Mouse (Mus musculus) CH12.LX (cell line): ENCODE data around the gene Tmem121. TPM values are rescaled to one million over a fixed set of nuclear protein-coding genes. Genes with fewer than 3 reads are reported as not detected.

Experiments used
- DNase-seq: peaks from one replicate; pipeline ENCODE4 v3.0.0-alpha.2; 2013; ENCODE audit errors: extremely low read depth
- H3K27ac ChIP-seq: 2 replicates; pipeline ENCODE4 v1.5.1; 2012; ENCODE audit warnings: low read depth, mild to moderate bottlenecking, control low read depth, moderate library complexity; ENCODE audit not compliant: insufficient read depth
- H3K27me3 ChIP-seq: replicated peaks from 2 replicates; pipeline ENCODE3; 2012; ENCODE audit warnings: inconsistent platforms
- H3K36me3 ChIP-seq, 2 experiments: replicated peaks in 1 of 2; 2 replicates each; pipeline versions ENCODE3 to v1.6.1; 2012; ENCODE audit warnings: inconsistent platforms in 1 of 2, low read length in 1 of 2, mild to moderate bottlenecking in 1 of 2, mixed read lengths in 1 of 2, moderate library complexity in 1 of 2; ENCODE audit not compliant: control insufficient read depth in 1 of 2, insufficient read depth in 1 of 2
- H3K4me1 ChIP-seq, 2 experiments: 2 replicates each; pipeline ENCODE4 v1.6.1; 2012; ENCODE audit warnings: inconsistent platforms in 1 of 2, moderate library complexity in 1 of 2; ENCODE audit not compliant: insufficient read depth in 2 of 2, control insufficient read depth in 1 of 2
- H3K4me2 ChIP-seq: 2 replicates; pipeline ENCODE4 v1.6.1; 2012; ENCODE audit warnings: low read depth, mild to moderate bottlenecking, control low read depth; ENCODE audit not compliant: poor library complexity, insufficient read depth, severe bottlenecking
- H3K4me3 ChIP-seq, 3 experiments: fragments of 150-350 bp in 1 of 3; sonication (generic) in 1 of 3; replicated peaks in 1 of 3; 2 replicates each; pipeline versions ENCODE3 to v1.5.1; 2011 to 2012; ENCODE audit warnings: low read depth in 2 of 3, low read length in 2 of 3, mild to moderate bottlenecking in 2 of 3, moderate library complexity in 2 of 3, control low read depth in 1 of 3, improper control_type of control experiment in 1 of 3, inconsistent platforms in 1 of 3, mixed read lengths in 1 of 3; ENCODE audit not compliant: poor library complexity in 1 of 3
- H3K79me2 ChIP-seq: replicated peaks from 2 replicates; pipeline ENCODE4 v1.6.1; 2012; ENCODE audit warnings: mild to moderate bottlenecking, moderate library complexity; ENCODE audit not compliant: control insufficient read depth, poor library complexity, insufficient read depth, severe bottlenecking; ENCODE audit errors: extremely low read depth
- H3K9ac ChIP-seq: 2 replicates; pipeline ENCODE4 v1.6.1; 2012; ENCODE audit warnings: low read depth, mild to moderate bottlenecking, control low read depth, moderate library complexity; ENCODE audit not compliant: insufficient read depth
- H3K9me3 ChIP-seq: replicated peaks from 2 replicates; pipeline ENCODE3; 2012; ENCODE audit warnings: low read length, inconsistent platforms, mixed read lengths
- CHD1 ChIP-seq: IDR thresholded peaks from 2 replicates; pipeline ENCODE4 v1.6.1; 2012; ENCODE audit warnings: low read depth, low read length, improper control_type of control experiment, inconsistent platforms
- CHD2 ChIP-seq: IDR thresholded peaks from 2 replicates; pipeline ENCODE4 v1.6.1; 2011; ENCODE audit warnings: low read length, improper control_type of control experiment
- CTCF ChIP-seq, 2 experiments: IDR thresholded peaks in 1 of 2; conservative IDR thresholded peaks in 1 of 2; 2 replicates each; pipeline ENCODE4 v1.5.1; 2011 to 2012; ENCODE audit warnings: low read depth in 2 of 2, low read length in 2 of 2, improper control_type of control experiment in 1 of 2, inconsistent platforms in 1 of 2, mild to moderate bottlenecking in 1 of 2, moderate library complexity in 1 of 2
- ELF1 ChIP-seq: IDR thresholded peaks from 2 replicates; pipeline ENCODE4 v1.6.1; 2014; ENCODE audit warnings: low read depth, mild to moderate bottlenecking, inconsistent platforms, low read length, improper control_type of control experiment
- ETS1 ChIP-seq: conservative IDR thresholded peaks from 2 replicates; pipeline ENCODE4 v1.6.1; 2012; ENCODE audit warnings: low read depth, mild to moderate bottlenecking, inconsistent platforms, low read length, improper control_type of control experiment, moderate library complexity
- HCFC1 ChIP-seq: IDR thresholded peaks from 2 replicates; pipeline ENCODE4 v1.6.1; 2012; ENCODE audit warnings: low read depth, mild to moderate bottlenecking, inconsistent platforms, low read length, improper control_type of control experiment
- IRF4 ChIP-seq: IDR thresholded peaks from 2 replicates; pipeline ENCODE4 v1.6.1; 2014; ENCODE audit warnings: low read depth, mild to moderate bottlenecking, inconsistent platforms, low read length, improper control_type of control experiment
- JUN ChIP-seq: IDR thresholded peaks from 2 replicates; pipeline ENCODE4 v1.6.1; 2011; ENCODE audit warnings: low read depth, mild to moderate bottlenecking, low read length, improper control_type of control experiment, moderate library complexity; ENCODE audit not compliant: insufficient read depth
- JUND ChIP-seq: conservative IDR thresholded peaks from 2 replicates; pipeline ENCODE4 v1.6.1; 2011; ENCODE audit warnings: low read depth, low read length, improper control_type of control experiment
- KAT2A ChIP-seq: IDR thresholded peaks from 2 replicates; pipeline ENCODE4 v1.6.1; 2012; ENCODE audit warnings: low read length, improper control_type of control experiment, inconsistent platforms; ENCODE audit not compliant: insufficient replicate concordance
- MAFK ChIP-seq: IDR thresholded peaks from 2 replicates; pipeline ENCODE4 v1.6.1; 2011; ENCODE audit warnings: low read length, improper control_type of control experiment; ENCODE audit not compliant: insufficient replicate concordance
- MAZ ChIP-seq: IDR thresholded peaks from 2 replicates; pipeline ENCODE4 v1.6.1; 2012; ENCODE audit warnings: low read depth, mild to moderate bottlenecking, inconsistent platforms, low read length, improper control_type of control experiment, moderate library complexity
- MEF2A ChIP-seq: IDR thresholded peaks from 2 replicates; pipeline ENCODE4 v1.6.1; 2014; ENCODE audit warnings: low read depth, mild to moderate bottlenecking, inconsistent platforms, low read length, improper control_type of control experiment, borderline replicate concordance
- MXI1 ChIP-seq: IDR thresholded peaks from 2 replicates; pipeline ENCODE4 v1.6.1; 2011; ENCODE audit warnings: mild to moderate bottlenecking, low read depth, low read length, improper control_type of control experiment
- MYC ChIP-seq: IDR thresholded peaks from 2 replicates; pipeline ENCODE4 v1.6.1; 2011; ENCODE audit warnings: low read depth, mild to moderate bottlenecking, improper control_type of control experiment, low read length
- NELFE ChIP-seq: IDR thresholded peaks from 2 replicates; pipeline ENCODE4 v1.6.1; 2011; ENCODE audit warnings: low read depth, low read length, improper control_type of control experiment
- NRF1 ChIP-seq: IDR thresholded peaks from 2 replicates; pipeline ENCODE4 v1.6.1; 2014; ENCODE audit warnings: low read depth, mild to moderate bottlenecking, inconsistent platforms, low read length, improper control_type of control experiment, moderate library complexity
- PAX5 ChIP-seq: IDR thresholded peaks from 2 replicates; pipeline ENCODE4 v1.6.1; 2012; ENCODE audit warnings: low read length, inconsistent platforms, mixed read lengths
- POLR2AphosphoS2 ChIP-seq: IDR thresholded peaks from 2 replicates; pipeline ENCODE4 v1.6.1; 2011; ENCODE audit warnings: low read depth, low read length, improper control_type of control experiment
- RAD21 ChIP-seq: IDR thresholded peaks from 2 replicates; pipeline ENCODE4 v1.6.1; 2011; ENCODE audit warnings: low read depth, mild to moderate bottlenecking, low read length, improper control_type of control experiment, moderate library complexity
- RCOR1 ChIP-seq: conservative IDR thresholded peaks from 2 replicates; pipeline ENCODE4 v1.6.1; 2012; ENCODE audit warnings: low read depth, mild to moderate bottlenecking, inconsistent platforms, low read length, improper control_type of control experiment
- SIN3A ChIP-seq: IDR thresholded peaks from 2 replicates; pipeline ENCODE4 v1.6.1; 2012; ENCODE audit warnings: low read length, improper control_type of control experiment, inconsistent platforms
- TCF12 ChIP-seq: IDR thresholded peaks from 2 replicates; pipeline ENCODE4 v1.6.1; 2014; ENCODE audit warnings: low read depth, mild to moderate bottlenecking, inconsistent platforms, low read length, improper control_type of control experiment
- UBTF ChIP-seq: IDR thresholded peaks from 2 replicates; pipeline ENCODE4 v1.6.1; 2012; ENCODE audit warnings: low read depth, mild to moderate bottlenecking, inconsistent platforms, low read length, improper control_type of control experiment, moderate library complexity
- USF1 ChIP-seq: IDR thresholded peaks from 2 replicates; pipeline ENCODE4 v1.6.1; 2014; ENCODE audit warnings: low read depth, mild to moderate bottlenecking, inconsistent platforms, low read length, improper control_type of control experiment
- ZC3H11A ChIP-seq: IDR thresholded peaks from 2 replicates; pipeline ENCODE4 v1.6.1; 2012; ENCODE audit warnings: low read depth, mild to moderate bottlenecking, inconsistent platforms, low read length, improper control_type of control experiment
- ZKSCAN1 ChIP-seq: IDR thresholded peaks from 2 replicates; pipeline ENCODE4 v1.6.1; 2012; ENCODE audit warnings: low read depth, inconsistent platforms, low read length, improper control_type of control experiment, borderline replicate concordance
- ZMIZ1 ChIP-seq: IDR thresholded peaks from 2 replicates; pipeline ENCODE4 v1.6.1; 2012; ENCODE audit warnings: low read depth, mild to moderate bottlenecking, inconsistent platforms, low read length, improper control_type of control experiment
- ZNF384 ChIP-seq: IDR thresholded peaks from 2 replicates; pipeline ENCODE4 v1.6.1; 2012; ENCODE audit warnings: low read depth, low read length, improper control_type of control experiment, inconsistent platforms
- dilution Hi-C: fragments of 300-500 bp; cut with MboI; formaldehyde crosslinking; loops from 2 replicates; pipeline ENCODE4 v1.14.3; 2020; ENCODE audit warnings: low sequenced_read_pairs; ENCODE audit not compliant: extremely low pct_unique_long_range_greater_than_20kb, extremely low pct_ligation_motif_present
- in situ Hi-C: fragments of 300-500 bp; cut with MboI; formaldehyde crosslinking; loops from 3 replicates; pipeline ENCODE4 v1.14.3; 2019; ENCODE audit warnings: low sequenced_read_pairs, low pct_ligation_motif_present, low pct_unique_long_range_greater_than_20kb, mixed read lengths
- polyA plus RNA-seq: library from polyadenylated mRNA; unstranded; fragments of >175 nt; gene quantifications from 2 replicates; pipeline ENCODE4 v1.2.1, GENCODE M21; 2012; ENCODE audit warnings: low read depth; ENCODE audit not compliant: insufficient read length
- total RNA-seq, 2 experiments: library from RNA; depleted of rRNA; stranded (reverse); fragments of 300-350 nt in 1 of 2; fragments of >200 nt in 1 of 2; gene quantifications; 2 replicates each; pipeline ENCODE4 v1.2.3; 2012 to 2014

Tmem121 gene
- total and polyA plus RNA-seq, 3 experiments, result not detected

DNA sequence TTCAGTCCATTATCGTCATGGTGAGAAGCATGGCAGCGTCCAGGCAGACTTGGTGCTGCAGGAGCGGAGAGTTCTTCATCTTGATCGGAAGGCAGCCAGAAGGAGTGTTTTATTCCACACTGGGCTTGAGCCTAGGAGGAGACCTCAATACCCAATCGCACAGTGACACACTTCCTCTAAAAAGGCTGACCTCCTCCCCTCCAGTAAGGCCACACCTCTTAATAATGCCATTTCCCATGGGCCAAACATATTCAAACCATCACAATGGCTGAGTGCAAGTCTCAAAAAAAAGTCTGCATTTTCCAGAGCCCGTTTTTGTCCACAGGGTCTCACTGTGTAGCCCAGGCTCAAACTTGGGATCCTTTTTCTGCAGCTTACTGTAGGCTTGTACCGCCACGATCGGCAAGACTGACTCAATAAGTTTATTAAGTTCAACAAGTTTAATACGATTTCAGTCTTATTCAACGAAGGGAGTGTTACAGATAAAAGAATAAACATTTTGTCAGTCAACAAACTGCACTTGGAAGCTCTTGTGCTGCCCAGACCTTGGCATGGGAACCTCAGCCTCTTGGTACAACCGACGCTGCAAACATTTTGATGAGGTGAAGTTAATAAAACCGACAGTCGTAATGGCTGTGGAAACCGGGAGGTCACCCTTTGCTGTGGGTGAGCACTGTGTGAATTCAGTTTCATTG, 29.4 kb downstream of the Tmem121 start:
- Histone ChIP-seq H3K79me2 (no peaks in the 10 kb centered on the region), H3K9me3 (no peaks in the 10 kb centered on the region), H3K27me3 (peaks cover 20% of the 10 kb centered on the region)
- in situ Hi-C loops, result loop anchor here (5.0 to 25.0 kb wide), 2 partner anchors 58 to 472 kb away; partner anchors contain the start of gene Tedc1
- TF ChIP-seq ETS1 (no peak), CHD2 (no peak), CHD1 (no peak), MEF2A (no peak), UBTF (no peak), MXI1 (no peak), NRF1 (no peak), PAX5 (no peak), ZNF384 (no peak), ZMIZ1 (no peak), CTCF (conservative IDR thresholded peaks at IDR 0.05 in 1 of 2, IDR thresholded peaks at IDR 0.05 in 1 of 2; ENCODE audit: low read depth in 2 of 2, low read length in 2 of 2) (no peak), RCOR1 (no peak), ZKSCAN1 (no peak), JUN (no peak)
- TF ChIP-seq, all 38 proteins: peak for 0
- H3K27ac ChIP-seq, result no peak overlapping the region
- dilution Hi-C loops, result no loop called here
- peaks cover 5 to 8% of the 10 kb centered on the region in 2 experiments for H3K4me1 ChIP-seq
- no peak for DNase-seq
- no peak overlapping the region for H3K9ac ChIP-seq
- H3K4me2 ChIP-seq, result no peak overlapping the region
- no peak overlapping the region for H3K4me3 ChIP-seq
- H3K36me3 ChIP-seq, result no peaks in the 10 kb centered on the region

DNA sequence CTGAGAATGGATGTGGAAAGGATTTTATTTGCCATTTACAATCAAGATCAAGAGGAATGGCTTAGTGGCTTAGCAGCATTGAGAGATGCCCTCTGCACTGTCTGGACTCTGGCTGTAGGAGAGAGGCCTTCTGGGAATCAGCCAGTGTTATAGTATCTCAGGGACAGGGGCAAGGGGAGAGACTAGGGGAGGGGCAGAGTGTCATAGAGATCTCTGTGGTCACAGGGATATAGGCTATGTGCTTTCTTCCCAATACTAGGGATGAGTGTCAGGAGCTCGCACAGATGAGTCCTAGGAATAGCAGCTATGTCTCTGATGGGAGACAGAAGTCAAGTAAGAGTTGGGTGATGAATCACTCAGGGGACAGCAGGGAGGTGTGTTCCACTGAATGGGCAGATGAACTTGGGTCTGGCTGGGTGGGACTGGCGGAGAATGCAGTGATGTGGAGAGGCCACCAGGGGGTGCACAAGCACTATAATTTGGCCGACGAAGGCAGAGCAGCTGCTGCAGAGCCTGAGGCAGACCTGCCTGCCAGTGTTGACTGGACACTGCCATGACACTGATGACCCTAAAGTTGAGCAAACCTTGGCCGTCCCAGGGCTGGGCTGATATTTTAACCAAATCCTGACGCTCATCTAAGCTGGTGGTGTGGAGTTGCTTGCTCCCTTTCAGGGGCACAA, 30.1 kb downstream of the Tmem121 start:
- Histone ChIP-seq H3K4me1 (peaks cover 8 to 13% of the 10 kb centered on the region in 2 experiments), H3K9ac (no peak overlapping the region), H3K27ac (no peak overlapping the region), H3K4me3 (no peak overlapping the region), H3K4me2 (no peak overlapping the region), H3K79me2 (no peaks in the 10 kb centered on the region), H3K27me3 (peaks cover 18% of the 10 kb centered on the region), H3K9me3 (no peaks in the 10 kb centered on the region), H3K36me3 (no peaks in the 10 kb centered on the region)
- dilution Hi-C loops (no loop called here), in situ Hi-C loops (loop anchor here (25.0 kb wide), 1 partner anchor 471 kb away; no protein-coding TSS in a partner anchor)
- peak; percentile 67 for DNase-seq
- no peak for TF ChIP-seq MYC
- no peak for TF ChIP-seq USF1
- peak; percentile 29; the same call in 1 of the 2 replicates for TF ChIP-seq ZC3H11A
- no peak for TF ChIP-seq TCF12
- no peak for TF ChIP-seq PAX5
- no peak for TF ChIP-seq ZNF384
- TF ChIP-seq UBTF, result no peak
- no peak for TF ChIP-seq JUND
- no peak for TF ChIP-seq ELF1
- no peak for TF ChIP-seq NELFE
- peak; percentile 92 for TF ChIP-seq RAD21
- 0 out of 2 replicates have a peak, but pooled peaks have one; percentile 18 for TF ChIP-seq IRF4
- no peak for TF ChIP-seq MAFK
- TF ChIP-seq SIN3A, result no peak
- no peak for TF ChIP-seq HCFC1
- no peak for TF ChIP-seq MAZ
- TF ChIP-seq ZMIZ1, result no peak
- no peak for TF ChIP-seq CHD1
- TF ChIP-seq POLR2AphosphoS2, result no peak
- TF ChIP-seq KAT2A, result no peak
- TF ChIP-seq MEF2A, result no peak
- no peak for TF ChIP-seq JUN
- no peak for TF ChIP-seq CHD2
